Mouse (Mus musculus): ENCODE results near the gene Fpgs. TPM values are rescaled to one million over a fixed set of nuclear protein-coding genes. Genes with fewer than 3 reads are reported as not detected.

Gene Fpgs
- total and polyA plus RNA-seq, 3 experiments = 4.6 to 18.0 (median 5.7) TPM

DNA sequence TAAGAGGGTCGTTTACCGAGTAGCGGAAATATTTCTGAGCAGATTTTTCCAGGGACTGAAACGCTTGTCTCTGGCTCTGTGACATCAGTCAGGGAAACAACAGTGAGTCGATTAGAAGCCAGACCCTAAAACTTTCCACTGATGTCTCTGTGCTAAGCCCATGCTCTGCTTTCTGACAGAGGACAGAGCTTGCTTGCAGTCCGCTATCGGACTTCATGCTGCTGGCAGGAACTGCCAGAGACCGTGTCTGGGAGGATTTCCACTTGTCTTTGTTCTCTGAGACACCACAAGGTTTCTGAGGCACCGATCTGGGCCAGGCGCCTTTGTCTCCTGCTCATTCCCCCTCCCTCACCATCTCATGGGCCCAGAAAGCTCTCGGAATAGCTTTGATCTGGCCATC lies 36.2 kb downstream of the Fpgs start:
- TF ChIP-seq EP300 (IDR thresholded peaks at IDR 0.05; ENCODE audit: insufficient read depth, low read depth, low read length) (no peak), CTCF (IDR thresholded peaks at IDR 0.05) (no peak), POLR2A (IDR thresholded peaks at IDR 0.05; ENCODE audit: insufficient read depth, low read depth, low read length) (no peak)
- H3K79me2 ChIP-seq (replicated peaks; ENCODE audit: control insufficient read depth, insufficient read depth, low read length) = no peaks in the 10 kb centered on the region
- H3K4me3 ChIP-seq = no peak overlapping the region
- H3K9ac ChIP-seq (ENCODE audit: low read depth, low read length) = no peak overlapping the region
- H3K27ac ChIP-seq = peak overlapping the region; percentile 61
- intact Hi-C loops (cut with DNase I) = no loop called here
- H3K27me3 ChIP-seq (ENCODE audit: control insufficient read depth, insufficient read depth, low read length) = no peaks in the 10 kb centered on the region
- H3K36me3 ChIP-seq (ENCODE audit: control insufficient read depth, insufficient read depth, low read length) = peaks cover 10% of the 10 kb centered on the region; the same call in 1 of the 2 replicates
- H3K4me1 ChIP-seq (ENCODE audit: control insufficient read depth, insufficient read depth, low read length) = peaks cover 12% of the 10 kb centered on the region
- 34% methylated on average over 11 of the region's 11 CpGs for WGBS
- no peak for DNase-seq

DNA sequence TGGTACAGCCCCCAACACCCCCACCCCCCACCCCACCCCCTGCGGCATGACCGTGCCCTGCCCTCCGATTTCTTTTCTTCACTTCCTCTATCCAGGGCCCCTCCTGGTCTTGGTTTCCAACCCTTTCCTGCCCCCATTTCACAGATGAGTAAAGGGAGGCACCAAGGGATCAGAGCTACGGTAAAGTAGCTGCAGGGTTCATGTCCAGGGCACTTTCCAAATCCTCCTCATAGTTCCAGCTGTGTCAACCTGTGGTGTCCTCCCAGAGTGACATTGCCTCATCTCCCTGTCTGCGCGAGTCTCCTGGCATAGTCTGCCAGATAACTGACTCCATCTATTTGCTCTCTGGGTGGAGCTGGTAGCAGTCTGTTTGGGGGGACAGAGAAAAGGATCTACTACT lies 38.1 kb downstream of the Fpgs start:
- intact Hi-C loops (cut with DNase I) = no loop called here
- 48% methylated on average over 6 of the region's 6 CpGs for WGBS
- no peaks in the 10 kb centered on the region for H3K79me2 ChIP-seq (replicated peaks; ENCODE audit: control insufficient read depth, insufficient read depth, low read length)
- no peak overlapping the region for H3K9ac ChIP-seq (ENCODE audit: low read depth, low read length)
- H3K27ac ChIP-seq = peak overlapping the region; percentile 44
- DNase-seq = no peak
- H3K4me3 ChIP-seq = no peak overlapping the region
- H3K27me3 ChIP-seq (ENCODE audit: control insufficient read depth, insufficient read depth, low read length) = no peaks in the 10 kb centered on the region
- TF ChIP-seq CTCF (IDR thresholded peaks at IDR 0.05) (no peak), POLR2A (IDR thresholded peaks at IDR 0.05; ENCODE audit: insufficient read depth, low read depth, low read length) (no peak), EP300 (IDR thresholded peaks at IDR 0.05; ENCODE audit: insufficient read depth, low read depth, low read length) (no peak)
- H3K36me3 ChIP-seq (ENCODE audit: control insufficient read depth, insufficient read depth, low read length) = peaks cover 16% of the 10 kb centered on the region
- H3K4me1 ChIP-seq (ENCODE audit: control insufficient read depth, insufficient read depth, low read length) = peaks cover 21% of the 10 kb centered on the region

DNA sequence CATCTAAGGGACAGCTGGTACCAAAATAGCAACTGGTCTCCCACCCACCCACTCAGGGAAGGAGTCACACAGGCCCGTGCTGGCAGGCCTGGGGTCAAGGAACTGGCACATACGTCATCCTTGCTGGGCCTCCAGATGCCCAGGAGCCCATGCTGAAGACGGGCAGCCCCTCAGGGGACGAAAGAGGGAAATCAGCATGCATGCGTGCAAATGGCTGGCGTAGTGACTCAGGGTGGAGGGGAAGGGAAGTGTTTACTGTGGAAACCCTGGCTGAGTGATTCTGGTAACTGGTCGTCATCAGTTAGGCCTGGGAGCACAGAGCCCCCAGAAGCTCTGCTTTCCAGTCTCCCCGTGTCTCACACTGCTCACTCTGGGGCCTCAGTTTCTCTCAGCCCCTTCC lies 38.6 kb downstream of the Fpgs start:
- no peak for DNase-seq
- H3K4me1 ChIP-seq (ENCODE audit: control insufficient read depth, insufficient read depth, low read length) = peaks cover 24% of the 10 kb centered on the region
- H3K4me3 ChIP-seq = no peak overlapping the region
- WGBS = 49% methylated on average over 8 of the region's 8 CpGs
- intact Hi-C loops (cut with DNase I) = no loop called here
- H3K27me3 ChIP-seq (ENCODE audit: control insufficient read depth, insufficient read depth, low read length) = no peaks in the 10 kb centered on the region
- peaks cover 21% of the 10 kb centered on the region for H3K36me3 ChIP-seq (ENCODE audit: control insufficient read depth, insufficient read depth, low read length)
- H3K79me2 ChIP-seq (replicated peaks; ENCODE audit: control insufficient read depth, insufficient read depth, low read length) = no peaks in the 10 kb centered on the region
- TF ChIP-seq POLR2A (IDR thresholded peaks at IDR 0.05; ENCODE audit: insufficient read depth, low read depth, low read length) (no peak), EP300 (IDR thresholded peaks at IDR 0.05; ENCODE audit: insufficient read depth, low read depth, low read length) (no peak), CTCF (IDR thresholded peaks at IDR 0.05) (no peak)
- no peak overlapping the region for H3K9ac ChIP-seq (ENCODE audit: low read depth, low read length)
- H3K27ac ChIP-seq = peak overlapping the region; percentile 60

DNA sequence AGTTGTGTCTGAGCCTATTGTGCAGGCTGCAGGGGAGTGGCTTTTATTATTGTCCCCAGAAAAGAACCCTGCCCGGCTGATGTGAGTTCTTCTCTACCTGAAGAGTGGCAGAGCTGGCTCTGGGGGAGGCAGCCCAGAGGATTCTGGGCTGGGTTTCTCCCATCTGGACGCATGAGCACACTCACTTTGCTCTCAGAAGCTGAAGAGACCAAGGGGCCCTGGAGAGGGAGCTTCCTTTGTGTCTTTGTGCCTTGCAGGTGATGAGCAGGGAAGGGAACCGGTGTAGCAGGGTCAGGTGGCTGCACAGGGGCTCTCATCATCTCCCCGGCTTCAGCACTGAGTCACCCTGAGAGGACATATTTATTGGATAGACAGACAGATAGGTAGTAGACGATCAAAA lies 41.7 kb downstream of the Fpgs start:
- TF ChIP-seq EP300 (IDR thresholded peaks at IDR 0.05; ENCODE audit: insufficient read depth, low read depth, low read length) (no peak), POLR2A (IDR thresholded peaks at IDR 0.05; ENCODE audit: insufficient read depth, low read depth, low read length) (no peak), CTCF (IDR thresholded peaks at IDR 0.05) (no peak)

GRCm38 (mm10) chr2:32661509-32662107 lies 42.3 kb downstream of the Fpgs start:
- Histone ChIP-seq H3K9ac (ENCODE audit: low read depth, low read length) (peak overlapping the region; percentile 23; the same call in 1 of the 2 replicates), H3K4me3 (no peak overlapping the region), H3K27ac (peak overlapping the region; percentile 73), H3K4me1 (ENCODE audit: control insufficient read depth, insufficient read depth, low read length) (peaks cover 34% of the 10 kb centered on the region), H3K79me2 (replicated peaks; ENCODE audit: control insufficient read depth, insufficient read depth, low read length) (no peaks in the 10 kb centered on the region), H3K36me3 (ENCODE audit: control insufficient read depth, insufficient read depth, low read length) (peaks cover 37% of the 10 kb centered on the region), H3K27me3 (ENCODE audit: control insufficient read depth, insufficient read depth, low read length) (no peaks in the 10 kb centered on the region)
- no peak for TF ChIP-seq CTCF (IDR thresholded peaks at IDR 0.05)
- no peak for TF ChIP-seq POLR2A (IDR thresholded peaks at IDR 0.05; ENCODE audit: insufficient read depth, low read depth, low read length)
- no peak for TF ChIP-seq EP300 (IDR thresholded peaks at IDR 0.05; ENCODE audit: insufficient read depth, low read depth, low read length)
- intact Hi-C loops (cut with DNase I) = loop anchor here (2.0 kb wide), 2 partner anchors 27 to 29 kb away; no protein-coding TSS in a partner anchor
- DNase-seq = peak in 1 of 2 experiments; percentile 76
- 5% methylated on average over 7 of the region's 7 CpGs for WGBS

More for the DNA sequence above, 41.7 kb downstream of the Fpgs start:
- Histone ChIP-seq H3K4me1 (ENCODE audit: control insufficient read depth, insufficient read depth, low read length) (peaks cover 32% of the 10 kb centered on the region), H3K27ac (peak overlapping the region; percentile 73), H3K9ac (ENCODE audit: low read depth, low read length) (no peak overlapping the region), H3K27me3 (ENCODE audit: control insufficient read depth, insufficient read depth, low read length) (no peaks in the 10 kb centered on the region), H3K36me3 (ENCODE audit: control insufficient read depth, insufficient read depth, low read length) (peaks cover 34% of the 10 kb centered on the region), H3K79me2 (replicated peaks; ENCODE audit: control insufficient read depth, insufficient read depth, low read length) (no peaks in the 10 kb centered on the region), H3K4me3 (no peak overlapping the region)
- no peak for DNase-seq
- 56% methylated on average over 5 of the region's 5 CpGs for WGBS
- intact Hi-C loops (cut with DNase I) = loop anchor here (2.0 kb wide), 2 partner anchors 27 to 29 kb away; no protein-coding TSS in a partner anchor

DNA sequence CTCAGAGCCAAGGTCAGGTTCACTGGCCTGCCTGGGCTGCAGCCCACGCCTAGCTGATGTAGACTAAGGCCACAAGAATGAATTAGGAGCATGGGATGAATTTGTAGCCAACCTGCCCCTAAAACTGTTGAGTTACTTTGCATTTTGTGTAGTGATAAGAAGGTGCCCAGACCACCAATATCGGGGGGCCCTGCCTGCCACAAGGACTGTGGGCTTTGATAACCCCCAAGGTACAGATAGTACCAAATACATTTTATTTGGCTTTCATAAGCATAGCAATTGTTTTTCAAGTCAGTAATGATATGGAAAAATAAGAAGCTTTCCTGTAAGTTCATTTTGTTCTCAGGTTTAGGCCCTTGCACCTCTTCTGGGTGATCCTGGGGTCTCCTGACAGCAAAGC lies 45.1 kb downstream of the Fpgs start:
- intact Hi-C loops (cut with DNase I) = loop anchor here (2.0 kb wide), 1 partner anchor 18 kb away; no protein-coding TSS in a partner anchor
- no peak for DNase-seq
- Histone ChIP-seq H3K27me3 (ENCODE audit: control insufficient read depth, insufficient read depth, low read length) (no peaks in the 10 kb centered on the region), H3K4me3 (no peak overlapping the region), H3K4me1 (ENCODE audit: control insufficient read depth, insufficient read depth, low read length) (peaks cover 35% of the 10 kb centered on the region), H3K27ac (peak overlapping the region; percentile 73), H3K79me2 (replicated peaks; ENCODE audit: control insufficient read depth, insufficient read depth, low read length) (no peaks in the 10 kb centered on the region), H3K36me3 (ENCODE audit: control insufficient read depth, insufficient read depth, low read length) (peaks cover 40% of the 10 kb centered on the region), H3K9ac (ENCODE audit: low read depth, low read length) (0 out of 2 replicates have a peak overlapping the region, but pooled peaks have one; percentile 17)
- WGBS = 61% methylated on average over 2 of the region's 2 CpGs
- no peak for TF ChIP-seq EP300 (IDR thresholded peaks at IDR 0.05; ENCODE audit: insufficient read depth, low read depth, low read length)
- no peak for TF ChIP-seq CTCF (IDR thresholded peaks at IDR 0.05)
- TF ChIP-seq POLR2A (IDR thresholded peaks at IDR 0.05; ENCODE audit: insufficient read depth, low read depth, low read length) = no peak

Data from heart, adult 2 months (tissue).